Mouse (Mus musculus) adrenal gland, postnatal 14 days (tissue): ENCODE results near the gene Clec18a. TPM values are rescaled to one million over a fixed set of nuclear protein-coding genes. Genes with fewer than 3 reads are reported as not detected.
A peak's percentile ranks its signal among the peaks of the same experiment; 100 is the strongest.
"Not testable (repeated sequence)": the region's sequence is repeated elsewhere in the genome, so short reads cannot be mapped to it uniquely, and the experiment has no call there.

Source experiments
- DNase-seq: peaks from one replicate; pipeline ENCODE4 v3.0.0; 2021; ENCODE audit warnings: mixed read lengths
- total RNA-seq: library from RNA; stranded (reverse); gene quantifications from 2 replicates; pipeline ENCODE4 v1.2.3, GENCODE M21; 2021

The Clec18a gene
- total RNA-seq, 1 experiment from 2014 or later: not detected

DNA sequence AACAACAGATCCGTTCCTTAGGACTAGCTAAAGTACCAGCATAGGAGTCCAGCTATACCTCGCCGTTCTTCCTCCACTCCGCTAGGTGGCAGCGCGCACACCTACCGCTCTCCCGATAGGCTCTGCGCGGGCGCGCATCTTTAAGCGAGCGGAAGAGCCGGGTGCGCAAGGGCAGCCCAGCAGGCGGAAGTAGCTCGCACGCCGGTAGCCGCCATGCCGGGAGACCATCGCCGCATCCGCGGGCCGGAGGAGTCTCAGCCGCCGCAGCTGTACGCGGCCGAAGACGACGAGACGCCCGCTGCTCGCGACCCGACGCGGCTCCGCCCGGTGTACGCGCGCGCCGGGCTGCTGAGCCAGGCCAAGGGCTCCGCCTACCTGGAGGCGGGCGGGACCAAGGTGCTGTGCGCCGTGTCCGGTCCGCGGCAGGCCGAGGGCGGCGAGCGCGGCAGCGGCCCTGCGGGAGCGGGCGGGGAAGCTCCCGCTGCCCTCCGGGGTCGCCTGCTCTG, 36.0 kb downstream of the Clec18a start, which contains the start of gene Exosc6:
Exosc6 (plus strand) TSS at position 182 of the 506 bp plus-strand sequence.
- DNase-seq: peak; percentile 94

GRCm38 (mm10) chr8:111055661-111056060, 36.6 kb downstream of the Clec18a start:
- no peak for DNase-seq

DNA sequence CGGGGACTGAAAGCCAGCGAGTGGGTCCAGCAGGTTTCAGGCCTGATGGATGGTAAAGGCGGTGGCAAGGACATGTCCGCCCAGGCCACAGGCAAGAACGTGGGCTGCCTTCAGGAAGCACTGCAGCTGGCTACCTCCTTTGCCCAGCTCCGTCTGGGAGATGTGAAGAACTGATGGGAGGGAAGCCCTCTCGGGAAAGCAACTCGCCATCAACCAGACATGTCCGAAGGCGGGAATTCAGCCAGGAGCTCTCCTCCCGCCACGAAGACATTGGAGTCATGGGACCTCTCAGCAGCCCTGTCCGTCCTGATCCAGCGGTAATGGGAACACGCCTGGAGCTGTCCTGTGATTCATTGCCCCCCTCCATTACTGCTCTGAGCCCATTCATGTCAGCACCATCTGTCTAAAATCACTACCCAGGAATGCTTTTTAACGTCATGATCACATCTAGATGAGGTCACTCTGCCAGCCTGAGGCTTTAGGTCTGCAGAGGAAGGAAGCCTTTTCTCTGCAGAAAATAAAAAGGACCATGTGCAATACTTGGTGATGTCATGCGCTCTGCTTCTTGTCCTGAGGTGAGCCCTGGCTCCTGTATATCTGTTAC, 37.1 kb downstream of the Clec18a start:
- DNase-seq: no peak

- peak; percentile 77 for DNase-seq
Observed at GRCm38 (mm10) chr8:111053827-111054518, 38.3 kb downstream of the Clec18a start.

DNA sequence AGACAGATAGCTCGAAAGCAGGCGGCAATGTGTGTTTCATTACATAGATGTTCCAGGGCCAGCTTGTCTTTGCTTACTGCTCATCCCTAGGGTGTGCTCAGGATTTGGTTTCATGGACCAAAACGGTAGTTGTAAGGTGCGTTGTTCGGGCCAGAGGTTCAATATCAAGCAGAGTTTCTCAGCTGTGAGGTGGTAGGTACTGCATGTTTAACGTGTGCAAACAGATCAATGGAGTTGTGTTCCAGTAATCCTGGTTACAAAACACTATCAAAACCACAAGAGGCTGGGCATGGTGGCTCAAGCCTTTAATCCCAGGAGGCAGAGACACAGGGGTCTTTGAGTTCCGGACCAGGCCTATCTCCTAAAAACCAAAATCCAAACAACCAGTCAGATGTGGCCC, 43.1 kb downstream of the Clec18a start:
- DNase-seq: no peak

- DNase-seq: no peak
Observed at GRCm38 (mm10) chr8:111048694-111049093, 43.5 kb downstream of the Clec18a start.

- peak; percentile 64 for DNase-seq
Observed at GRCm38 (mm10) chr8:111044003-111044734, 48.1 kb downstream of the Clec18a start.

- no peak for DNase-seq
Observed at GRCm38 (mm10) chr8:111042546-111042945, 49.7 kb downstream of the Clec18a start.

DNA sequence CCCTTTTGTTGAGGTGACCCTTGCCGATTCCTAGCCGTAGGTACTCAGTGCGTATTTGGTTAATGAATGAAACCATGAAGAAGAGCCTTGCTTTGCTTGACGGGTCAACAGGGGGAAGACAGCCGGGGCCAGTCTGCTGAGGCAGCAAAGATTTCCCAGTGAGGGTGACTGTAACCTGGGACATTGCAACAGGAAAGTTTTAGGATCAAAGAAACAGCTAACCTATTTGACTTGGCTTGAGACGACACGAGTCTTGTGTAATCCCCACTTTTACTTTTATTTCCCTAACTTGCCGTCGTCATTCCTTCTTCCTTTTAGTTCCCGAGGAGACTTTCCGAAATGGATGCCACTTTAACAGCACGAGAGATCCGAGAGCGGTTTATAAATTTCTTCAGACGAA, 55.6 kb downstream of the Clec18a start:
- DNase-seq: no peak

- DNase-seq: peak; percentile 60
Observed at GRCm38 (mm10) chr8:111034276-111034675, 58.0 kb downstream of the Clec18a start.

DNA sequence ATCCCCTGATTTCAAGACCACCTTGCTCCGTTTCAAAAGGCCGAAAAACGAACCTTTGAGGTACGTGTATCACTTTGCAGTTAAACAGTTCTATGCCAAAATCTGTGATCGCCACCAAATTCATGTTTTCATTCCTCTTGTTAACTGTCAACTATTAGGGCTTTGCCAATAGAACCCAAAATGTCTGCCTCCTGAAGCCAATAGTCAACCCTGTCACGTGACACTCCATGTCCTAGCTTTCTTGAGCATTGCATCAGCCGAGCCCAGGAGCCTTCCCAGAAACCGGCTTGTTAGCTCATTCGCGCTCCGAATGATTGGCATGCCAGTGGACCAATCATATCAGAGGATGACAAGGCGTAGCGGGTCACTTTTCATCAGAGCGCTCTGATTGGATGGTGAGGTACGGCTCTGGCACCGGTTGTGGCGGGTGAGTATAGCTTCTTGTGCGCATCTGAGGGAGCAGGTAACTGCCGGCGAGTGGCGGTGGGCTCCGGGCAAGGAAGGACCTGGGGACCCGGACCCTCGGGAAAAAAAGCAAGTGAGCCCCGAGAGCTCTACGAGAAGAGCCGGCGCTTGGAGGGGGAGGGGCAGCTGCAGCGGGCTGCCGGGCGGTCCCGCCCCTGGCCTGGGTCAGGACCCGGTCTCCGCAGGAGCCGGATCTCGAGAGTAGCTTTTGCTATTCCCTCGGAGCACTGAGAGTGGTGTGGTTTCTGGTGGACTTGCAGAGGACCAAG, 58.6 kb downstream of the Clec18a start:
- peak; percentile 99 for DNase-seq

GRCm38 (mm10) chr8:111032916-111033315, 59.3 kb downstream of the Clec18a start, which contains the start of gene Aars:
Aars (plus strand) TSS chr8:111033144.
- DNase-seq: no peak

DNA sequence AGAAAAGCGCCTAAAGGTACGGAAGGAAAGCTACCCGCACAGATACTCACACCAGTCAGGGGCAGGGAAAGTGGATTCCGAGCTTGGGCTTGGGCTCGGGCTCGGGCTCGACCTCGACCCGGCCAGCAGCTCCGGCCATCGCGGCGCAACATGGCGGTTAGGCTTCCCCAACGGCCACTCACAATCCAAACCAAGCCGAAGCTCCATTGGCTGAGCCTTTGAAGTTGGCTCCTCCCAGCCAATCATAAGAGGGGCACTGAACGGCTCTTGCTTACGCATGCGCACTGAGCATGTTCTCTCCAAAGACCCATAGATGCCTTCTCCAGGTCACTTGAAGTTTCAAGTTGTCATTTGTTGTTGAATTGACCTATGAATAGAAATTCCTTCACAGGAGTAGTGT, 60.7 kb downstream of the Clec18a start, which contains the start of gene Ddx19b:
Ddx19b (minus strand) TSS at position 180 of the 400 bp plus-strand sequence.
- DNase-seq: no peak

- DNase-seq: no peak
Observed at GRCm38 (mm10) chr8:111030045-111030444, 62.2 kb downstream of the Clec18a start.

DNA sequence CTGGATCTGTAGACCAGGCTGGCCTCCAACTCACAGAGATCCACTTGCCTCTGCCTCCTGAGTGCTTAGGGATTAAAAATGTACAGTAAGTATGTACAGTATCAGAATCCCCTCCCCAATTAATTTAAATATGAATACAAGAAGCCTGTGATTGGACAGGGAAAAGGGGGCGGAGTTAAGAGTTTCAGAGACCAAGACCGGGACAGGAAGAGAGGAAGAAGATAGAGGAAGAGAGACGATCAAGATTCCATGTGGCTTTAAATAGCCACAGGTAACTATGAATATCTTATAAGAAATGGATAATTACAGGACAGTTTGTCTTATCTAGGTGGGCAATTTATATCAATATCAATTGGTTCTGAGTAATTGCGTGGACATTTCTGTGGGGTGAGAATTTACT, 62.6 kb downstream of the Clec18a start:
- no peak for DNase-seq

- DNase-seq: peak; percentile 96
Observed at GRCm38 (mm10) chr8:111027391-111027937, 64.8 kb downstream of the Clec18a start.

GRCm38 (mm10) chr8:111026609-111027008, 65.6 kb downstream of the Clec18a start:
- not testable (repeated sequence) for DNase-seq

GRCm38 (mm10) chr8:111010230-111010991, 81.8 kb downstream of the Clec18a start:
- DNase-seq: not testable (repeated sequence)
